Mouse (Mus musculus) neural tube, embryonic 15.5 days (tissue): ENCODE results near the gene Olfr648. TPM values are rescaled to one million over a fixed set of nuclear protein-coding genes. Genes with fewer than 3 reads are reported as not detected.

Experiments used
- ATAC-seq: fragments of 200-750 bp; cut with Nextera tagmentation; 2 replicates; pipeline ENCODE4 v1.8.0; 2017; ENCODE audit warnings: mild to moderate bottlenecking, moderate TSS enrichment, moderate library complexity; ENCODE audit not compliant: low FRiP score
- H3K27ac ChIP-seq: fragments of 300-500 bp; sonication (generic); replicated peaks from 2 replicates; pipeline ENCODE4 v1.5.1; 2015; ENCODE audit warnings: mild to moderate bottlenecking, inconsistent platforms
- H3K27me3 ChIP-seq: fragments of 300-500 bp; sonication (generic); replicated peaks from 2 replicates; pipeline ENCODE4 v1.6.1; 2015; ENCODE audit warnings: inconsistent platforms
- H3K36me3 ChIP-seq: fragments of 300-500 bp; sonication (generic); 2 replicates; pipeline ENCODE4 v1.6.1; 2015; ENCODE audit warnings: inconsistent platforms
- H3K4me1 ChIP-seq: fragments of 300-500 bp; sonication (generic); 2 replicates; pipeline ENCODE4 v1.6.1; 2015; ENCODE audit warnings: inconsistent platforms
- H3K4me2 ChIP-seq: fragments of 300-500 bp; sonication (generic); 2 replicates; pipeline ENCODE4 v1.6.1; 2015; ENCODE audit warnings: inconsistent platforms, mild to moderate bottlenecking, moderate library complexity
- H3K4me3 ChIP-seq: fragments of 300-500 bp; sonication (generic); replicated peaks from 2 replicates; pipeline ENCODE4 v1.5.1; 2015; ENCODE audit warnings: mild to moderate bottlenecking, inconsistent platforms
- H3K9ac ChIP-seq: fragments of 300-500 bp; sonication (generic); replicated peaks from 2 replicates; pipeline ENCODE4 v1.6.1; 2015; ENCODE audit warnings: mild to moderate bottlenecking, inconsistent platforms
- H3K9me3 ChIP-seq: fragments of 300-500 bp; sonication (generic); replicated peaks from 2 replicates; pipeline ENCODE4 v1.6.1; 2016; ENCODE audit warnings: inconsistent platforms
- WGBS: fragments of 180-500 bp; shearing (Covaris S2); methylation state at CpG from one replicate; pipeline ENCODE4 v1.1.7; 2015; ENCODE audit warnings: mixed read lengths; 5-methylcytosine and 5-hydroxymethylcytosine counted together
- polyA plus RNA-seq: library from polyadenylated mRNA; unstranded; fragments of >200 nt; fragmentation: Nextera tagmentation; extraction: Ambion mirVana; gene quantifications from 2 replicates; pipeline ENCODE4 v1.2.1, GENCODE M21; 2015

Olfr648 gene
- polyA plus RNA-seq, 1 experiment from 2014 or later: 0.42 TPM

DNA sequence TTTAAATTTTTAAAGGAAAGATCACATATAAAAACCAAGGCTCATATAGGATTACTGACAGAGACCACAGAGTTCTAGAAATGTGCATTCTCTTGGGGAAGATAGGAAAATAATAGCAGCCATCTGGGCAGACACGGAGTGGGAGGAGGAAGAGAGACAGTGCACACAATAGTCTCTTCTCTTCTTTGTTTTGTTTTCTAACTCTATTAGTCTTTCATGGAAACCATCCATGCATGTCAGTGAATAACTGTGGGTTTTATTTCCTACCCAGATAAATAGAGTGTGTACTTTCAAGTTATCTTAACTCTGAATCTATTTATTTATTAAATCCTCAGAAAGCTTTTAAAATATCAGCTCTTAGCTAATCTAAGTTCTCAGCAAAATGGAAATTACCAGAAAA, 8.1 kb downstream of the Olfr648 start:
- no peaks in the 10 kb centered on the region for H3K36me3 ChIP-seq
- no peaks in the 10 kb centered on the region for H3K4me1 ChIP-seq
- H3K9ac ChIP-seq: no peak overlapping the region
- H3K27ac ChIP-seq: no peak overlapping the region
- H3K4me3 ChIP-seq: no peak overlapping the region
- no peaks in the 10 kb centered on the region for H3K9me3 ChIP-seq
- no peak overlapping the region for H3K4me2 ChIP-seq
- WGBS: 5% methylated on average over 1 of the region's 1 CpGs
- no peak for ATAC-seq
- no peaks in the 10 kb centered on the region for H3K27me3 ChIP-seq

DNA sequence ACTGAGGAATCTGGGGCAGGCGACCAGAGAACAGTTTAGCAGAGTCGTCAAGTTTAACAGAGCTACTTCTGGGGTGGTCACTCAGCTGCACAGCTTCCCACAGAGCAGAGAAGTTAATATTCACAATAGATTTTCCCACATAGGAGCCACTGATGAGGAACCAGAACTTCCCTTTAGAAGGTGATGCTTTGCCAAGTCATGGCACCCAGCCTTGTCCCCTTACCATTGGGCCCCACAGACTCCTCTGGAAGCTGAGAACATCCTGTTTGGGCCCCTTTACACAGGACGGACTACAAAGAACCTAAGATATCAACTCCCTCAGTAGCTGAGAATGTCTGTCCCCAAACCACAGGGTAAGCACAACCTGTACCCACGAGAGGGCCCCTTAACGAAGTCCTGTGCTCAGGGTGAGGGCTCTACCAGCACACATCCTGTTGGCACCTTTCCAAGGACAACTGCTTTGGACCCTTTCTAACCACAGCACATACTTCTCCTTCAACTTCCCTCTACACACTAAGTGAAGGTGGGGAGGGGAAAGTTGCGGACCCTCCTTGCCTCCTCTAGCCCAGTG, 13.5 kb downstream of the Olfr648 start:
- no peak overlapping the region for H3K4me2 ChIP-seq
- 79% methylated on average over 6 of the region's 6 CpGs for WGBS
- no peak for ATAC-seq

DNA sequence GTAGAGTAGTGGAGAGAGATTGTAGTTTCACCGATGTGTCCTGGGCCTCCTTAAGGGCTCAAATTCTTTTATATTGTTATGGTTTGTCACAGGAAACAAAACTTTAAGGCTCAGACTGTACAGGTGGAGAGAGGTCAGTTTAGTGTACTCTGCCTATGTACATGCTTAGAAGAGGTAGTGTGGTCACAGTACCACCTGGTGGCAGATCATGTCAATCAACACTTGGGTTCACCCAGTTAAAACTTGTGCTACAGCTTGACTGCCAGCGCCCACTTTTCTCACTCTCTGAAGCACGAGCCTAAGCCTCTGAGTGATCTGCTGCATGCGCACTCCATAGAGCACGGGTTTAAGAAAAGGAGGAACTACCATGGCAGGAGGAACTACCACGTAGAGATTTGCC, 16.1 kb downstream of the Olfr648 start:
- ATAC-seq: no peak
- H3K4me2 ChIP-seq: no peak overlapping the region
- no peak overlapping the region for H3K9ac ChIP-seq
- 85% methylated on average over 6 of the region's 6 CpGs for WGBS
- H3K9me3 ChIP-seq: no peaks in the 10 kb centered on the region
- H3K27me3 ChIP-seq: no peaks in the 10 kb centered on the region
- no peak overlapping the region for H3K4me3 ChIP-seq
- H3K27ac ChIP-seq: no peak overlapping the region
- H3K4me1 ChIP-seq: no peaks in the 10 kb centered on the region
- no peaks in the 10 kb centered on the region for H3K36me3 ChIP-seq

More for the DNA sequence above, 13.5 kb downstream of the Olfr648 start:
- Histone ChIP-seq H3K9me3 (no peaks in the 10 kb centered on the region), H3K36me3 (no peaks in the 10 kb centered on the region), H3K4me3 (no peak overlapping the region), H3K4me1 (no peaks in the 10 kb centered on the region), H3K27me3 (no peaks in the 10 kb centered on the region), H3K9ac (no peak overlapping the region), H3K27ac (no peak overlapping the region)

DNA sequence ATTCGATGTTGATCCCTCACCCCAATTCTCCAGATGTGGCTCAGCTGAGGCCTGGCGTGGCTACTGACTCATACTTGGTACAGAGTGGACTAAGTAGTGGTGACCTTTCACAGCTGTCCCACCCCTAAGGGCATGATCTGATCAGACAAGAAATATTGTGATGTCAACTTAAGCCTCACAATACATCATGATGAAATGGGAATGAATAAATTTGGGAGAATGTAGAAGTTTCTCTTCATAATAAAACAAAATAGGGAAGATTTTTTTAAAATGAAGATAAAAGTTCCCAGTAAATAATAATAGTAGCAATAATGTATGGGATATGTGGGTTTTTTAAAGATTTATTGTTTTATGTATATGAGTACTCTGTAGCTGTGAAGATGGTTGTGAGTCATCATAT, 32.7 kb downstream of the Olfr648 start, which contains the start of gene Ubqlnl:
Gene Ubqlnl (minus strand): TSS at position 101 of the 400 bp plus-strand sequence.
- ATAC-seq: no peak
- H3K27ac ChIP-seq: no peak within 1 kb of the TSS
- H3K4me2 ChIP-seq: no peak within 1 kb of the TSS
- no peaks in the 10 kb centered on the region for H3K36me3 ChIP-seq
- no peaks in the 10 kb centered on the region for H3K4me1 ChIP-seq
- no peaks in the 10 kb centered on the region for H3K9me3 ChIP-seq
- no peak within 1 kb of the TSS for H3K4me3 ChIP-seq
- 97% methylated on average over 2 of the region's 2 CpGs for WGBS
- no peaks in the 10 kb centered on the region for H3K27me3 ChIP-seq
- no peak within 1 kb of the TSS for H3K9ac ChIP-seq

DNA sequence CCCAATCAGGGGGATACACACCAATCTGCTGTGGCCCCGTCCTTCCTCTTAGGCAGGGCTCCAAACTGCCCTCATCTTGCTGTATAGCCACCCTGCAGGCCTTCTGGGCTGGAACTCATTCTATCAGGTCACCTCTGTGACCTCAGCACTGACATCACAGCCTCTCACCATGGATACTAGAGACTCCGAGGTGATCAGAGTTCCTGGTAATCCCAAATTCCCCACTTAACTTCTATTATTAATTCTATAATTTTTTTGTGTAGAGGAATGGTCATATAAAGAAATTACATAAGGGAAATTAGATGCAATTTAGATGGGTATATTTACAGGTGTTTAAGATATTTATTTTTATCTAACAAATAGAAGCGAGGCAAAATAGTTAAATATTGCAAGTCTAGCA, 40.0 kb downstream of the Olfr648 start, which contains the start of gene Ubqln3:
Gene Ubqln3 (minus strand): TSS at position 101 of the 400 bp plus-strand sequence.
- Histone ChIP-seq H3K9ac (no peak within 1 kb of the TSS), H3K27me3 (no peaks in the 10 kb centered on the region), H3K27ac (no peak within 1 kb of the TSS), H3K36me3 (no peaks in the 10 kb centered on the region), H3K4me2 (no peak within 1 kb of the TSS), H3K4me3 (no peak within 1 kb of the TSS), H3K4me1 (no peaks in the 10 kb centered on the region), H3K9me3 (no peaks in the 10 kb centered on the region)
- WGBS: 84% methylated on average over 3 of the region's 3 CpGs
- no peak for ATAC-seq

DNA sequence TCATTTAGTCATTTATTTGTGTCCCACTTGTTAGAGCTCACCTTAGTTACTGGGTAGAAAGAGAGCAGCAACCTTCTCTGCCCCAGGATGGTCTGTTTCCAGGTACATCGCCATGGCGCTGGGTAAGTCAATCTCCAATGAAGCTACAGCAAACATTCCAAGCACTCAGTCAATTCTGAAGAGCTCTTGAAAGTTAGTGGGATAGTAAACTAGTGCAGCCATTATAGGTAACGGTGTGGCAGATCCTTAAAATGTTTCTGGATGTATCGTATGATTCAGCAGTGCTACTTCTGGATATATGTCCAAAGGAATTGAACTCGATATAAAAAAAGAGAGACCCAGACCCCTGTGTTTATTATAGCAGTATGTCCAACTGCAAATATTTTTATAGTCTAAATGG, 45.9 kb downstream of the Olfr648 start, which contains the start of gene Olfr643:
Gene Olfr643 (minus strand): TSS at position 101 of the 400 bp plus-strand sequence.
- H3K27ac ChIP-seq: no peak within 1 kb of the TSS
- H3K27me3 ChIP-seq: no peaks in the 10 kb centered on the region
- no peak within 1 kb of the TSS for H3K4me2 ChIP-seq
- no peak within 1 kb of the TSS for H3K4me3 ChIP-seq
- no peak for ATAC-seq
- H3K4me1 ChIP-seq: no peaks in the 10 kb centered on the region
- no peaks in the 10 kb centered on the region for H3K9me3 ChIP-seq
- H3K36me3 ChIP-seq: no peaks in the 10 kb centered on the region
- H3K9ac ChIP-seq: no peak within 1 kb of the TSS
- 93% methylated on average over 5 of the region's 5 CpGs for WGBS

DNA sequence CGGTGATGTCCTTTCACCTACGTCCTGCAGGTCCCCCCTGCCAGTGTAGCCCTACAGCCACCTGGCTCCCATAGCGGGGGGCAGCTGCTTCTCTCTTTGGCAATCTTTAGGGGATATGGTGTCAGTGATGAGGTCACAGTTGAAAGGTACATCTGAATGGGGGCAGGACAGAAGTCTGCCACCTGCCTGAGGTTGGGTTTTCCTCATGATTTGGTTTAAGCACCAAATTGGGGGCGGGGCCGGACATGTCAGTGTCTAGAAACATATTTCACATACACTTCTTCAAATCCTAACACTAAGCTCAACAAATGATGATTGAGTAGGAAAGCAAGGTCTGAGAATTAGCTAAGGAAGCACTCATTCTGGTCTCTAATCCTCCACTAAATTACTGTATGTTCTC, 53.5 kb downstream of the Olfr648 start, which contains the start of gene Ubqln5:
Gene Ubqln5 (minus strand): TSS at position 101 of the 400 bp plus-strand sequence.
- Histone ChIP-seq H3K4me2 (no peak within 1 kb of the TSS), H3K4me1 (no peaks in the 10 kb centered on the region), H3K27me3 (no peaks in the 10 kb centered on the region), H3K36me3 (no peaks in the 10 kb centered on the region), H3K9me3 (no peaks in the 10 kb centered on the region), H3K9ac (no peak within 1 kb of the TSS), H3K27ac (no peak within 1 kb of the TSS), H3K4me3 (no peak within 1 kb of the TSS)
- WGBS: 94% methylated on average over 5 of the region's 5 CpGs
- ATAC-seq: no peak

Other genes starting within 250 kb of the Olfr648 start
- gene Olfr632, start 249.0 kb downstream of the Olfr648 start, polyA plus RNA-seq: not detected in 2 replicates
- gene Olfr633, start 239.0 kb downstream of the Olfr648 start, polyA plus RNA-seq: not detected in 2 replicates
- 0.03 TPM in 1 of 2 replicates, not detected in the other for gene Olfr635, start 212.2 kb downstream of the Olfr648 start, polyA plus RNA-seq
- not detected in 2 replicates for gene Olfr638, start 184.6 kb downstream of the Olfr648 start, polyA plus RNA-seq
- 0.03 TPM in 1 of 2 replicates, not detected in the other for gene Olfr639, start 166.1 kb downstream of the Olfr648 start, polyA plus RNA-seq
- not detected in 2 replicates for gene Olfr640, start 157.8 kb downstream of the Olfr648 start, polyA plus RNA-seq
- gene Olfr641, start 147.9 kb downstream of the Olfr648 start, polyA plus RNA-seq: not detected in 2 replicates
- gene Olfr642, start 130.7 kb downstream of the Olfr648 start, polyA plus RNA-seq: not detected in 2 replicates
- not detected in 2 replicates for gene 4930516K23Rik, start 121.9 kb downstream of the Olfr648 start, polyA plus RNA-seq
- gene Olfr644, start 111.5 kb downstream of the Olfr648 start, polyA plus RNA-seq: not detected in 2 replicates
- gene Olfr645, start 97.9 kb downstream of the Olfr648 start, polyA plus RNA-seq: not detected in 2 replicates
- gene Olfr646, start 78.5 kb downstream of the Olfr648 start, polyA plus RNA-seq: not detected in 2 replicates
- gene Ubqln5, start 53.6 kb downstream of the Olfr648 start, polyA plus RNA-seq: not detected in 2 replicates
- not detected in 2 replicates for gene Olfr643, start 46.0 kb downstream of the Olfr648 start, polyA plus RNA-seq
- gene Ubqln3, start 40.1 kb downstream of the Olfr648 start, polyA plus RNA-seq: not detected in 2 replicates
- not detected in 2 replicates for gene Ubqlnl, start 32.8 kb downstream of the Olfr648 start, polyA plus RNA-seq
- gene Olfm5, start 18.6 kb downstream of the Olfr648 start, polyA plus RNA-seq: not detected in 2 replicates
- gene Olfr649, start 12.6 kb upstream of the Olfr648 start, polyA plus RNA-seq: not detected in 2 replicates
- 0.54 and 1.1 TPM in 2 replicates for gene Trim6, start 35.4 kb upstream of the Olfr648 start, polyA plus RNA-seq
- 0.72 and 2.2 TPM in 2 replicates for gene Trim34a, start 61.1 kb upstream of the Olfr648 start, polyA plus RNA-seq
- gene Trim5, start 104.7 kb upstream of the Olfr648 start, polyA plus RNA-seq: 0.15 and 0.34 TPM in 2 replicates
- 2.2 and 4.9 TPM in 2 replicates for gene Trim12a, start 132.1 kb upstream of the Olfr648 start, polyA plus RNA-seq
- not detected in 2 replicates for gene Trim34b, start 146.1 kb upstream of the Olfr648 start, polyA plus RNA-seq
- gene Trim12c, start 170.0 kb upstream of the Olfr648 start, polyA plus RNA-seq: 0.95 and 1.9 TPM in 2 replicates
- not detected in 2 replicates for gene Trim30b, start 186.5 kb upstream of the Olfr648 start, polyA plus RNA-seq
- gene Trim30c, start 217.4 kb upstream of the Olfr648 start, polyA plus RNA-seq: 0.24 TPM in 1 of 2 replicates, not detected in the other